Mouse (Mus musculus) myocyte (in vitro differentiated cells): Measurements from ENCODE around the gene Fto. TPM values are rescaled to one million over a fixed set of nuclear protein-coding genes. Genes with fewer than 3 reads are reported as not detected.

Experiments used
- H3K27me3 ChIP-seq: one replicate; pipeline ENCODE4 v1.6.1; 2011; ENCODE audit not compliant: control insufficient read depth, insufficient read depth, insufficient read length
- H3K36me3 ChIP-seq: one replicate; pipeline ENCODE4 v1.6.1; 2011; ENCODE audit not compliant: control insufficient read depth, insufficient read depth
- H3K4me2 ChIP-seq: one replicate; pipeline ENCODE4 v1.6.1; 2011; ENCODE audit warnings: low read depth, control low read depth
- H3K4me3 ChIP-seq: one replicate; pipeline ENCODE4 v1.5.1; 2011; ENCODE audit warnings: mild to moderate bottlenecking, control low read depth, moderate library complexity
- H3K79me2 ChIP-seq: one replicate; pipeline ENCODE4 v1.6.1; 2011; ENCODE audit not compliant: control insufficient read depth, insufficient read depth
- H3ac ChIP-seq: one replicate; pipeline ENCODE4 v1.6.1; 2011; ENCODE audit not compliant: control insufficient read depth, insufficient read length
- CEBPB ChIP-seq: IDR thresholded peaks from 2 replicates; pipeline ENCODE4 v1.6.1; 2011; ENCODE audit warnings: mild to moderate bottlenecking, moderate library complexity; ENCODE audit not compliant: poor library complexity, insufficient read depth, severe bottlenecking
- E2F4 ChIP-seq: IDR thresholded peaks from one replicate; pipeline ENCODE4 v1.6.1; 2011; ENCODE audit warnings: mild to moderate bottlenecking, control low read depth, moderate library complexity; ENCODE audit not compliant: insufficient read depth
- MAX ChIP-seq: IDR thresholded peaks from one replicate; pipeline ENCODE4 v1.6.1; 2011; ENCODE audit warnings: low read depth, mild to moderate bottlenecking, control low read depth
- MYOD1 ChIP-seq, 3 experiments: IDR thresholded peaks; one replicate each; pipeline ENCODE4 v1.6.1; 2011; ENCODE audit warnings: control low read depth in 2 of 3, low read depth in 2 of 3, mild to moderate bottlenecking in 2 of 3, moderate library complexity in 1 of 3; ENCODE audit not compliant: insufficient read length in 2 of 3, control insufficient read depth in 1 of 3
- MYOG ChIP-seq, 3 experiments: IDR thresholded peaks; one replicate each; pipeline ENCODE4 v1.6.1; 2011; ENCODE audit warnings: control low read depth in 2 of 3, low read depth in 2 of 3, mild to moderate bottlenecking in 2 of 3; ENCODE audit not compliant: insufficient read length in 2 of 3, control insufficient read depth in 1 of 3, insufficient read depth in 1 of 3
- POLR2A ChIP-seq: IDR thresholded peaks from one replicate; pipeline ENCODE4 v1.6.1; 2011; ENCODE audit warnings: low read depth, mild to moderate bottlenecking, control low read depth, moderate library complexity; ENCODE audit not compliant: insufficient read length
- POLR2AphosphoS2 ChIP-seq: IDR thresholded peaks from one replicate; pipeline ENCODE4 v1.6.1; 2011; ENCODE audit warnings: low read depth, control low read depth; ENCODE audit not compliant: insufficient read length
- REST ChIP-seq: IDR thresholded peaks from one replicate; pipeline ENCODE4 v1.6.1; 2011; ENCODE audit warnings: mild to moderate bottlenecking, control low read depth, moderate library complexity; ENCODE audit not compliant: insufficient read depth, insufficient read length
- SRF ChIP-seq: IDR thresholded peaks from one replicate; pipeline ENCODE4 v1.6.1; 2011; ENCODE audit warnings: low read depth; ENCODE audit not compliant: control insufficient read depth, insufficient read length
- TCF12 ChIP-seq: IDR thresholded peaks from one replicate; pipeline ENCODE4 v1.6.1; 2011; ENCODE audit warnings: mild to moderate bottlenecking, control low read depth; ENCODE audit not compliant: poor library complexity, insufficient read depth, severe bottlenecking
- TCF3 ChIP-seq: IDR thresholded peaks from one replicate; pipeline ENCODE4 v1.6.1; 2011; ENCODE audit warnings: low read depth, control low read depth; ENCODE audit not compliant: insufficient read length
- USF1 ChIP-seq: IDR thresholded peaks from one replicate; pipeline ENCODE4 v1.6.1; 2011; ENCODE audit warnings: low read depth, mild to moderate bottlenecking, control low read depth, moderate library complexity
- polyA plus RNA-seq: library from polyadenylated mRNA; unstranded; fragments of >200 nt; fragmentation: generic; extraction: Trizol; gene quantifications from one replicate; pipeline ENCODE4 v1.2.1, GENCODE M21; 2012; ENCODE audit warnings: missing spikeins

Gene Fto
- polyA plus RNA-seq, 1 experiment: 74.1 TPM

DNA sequence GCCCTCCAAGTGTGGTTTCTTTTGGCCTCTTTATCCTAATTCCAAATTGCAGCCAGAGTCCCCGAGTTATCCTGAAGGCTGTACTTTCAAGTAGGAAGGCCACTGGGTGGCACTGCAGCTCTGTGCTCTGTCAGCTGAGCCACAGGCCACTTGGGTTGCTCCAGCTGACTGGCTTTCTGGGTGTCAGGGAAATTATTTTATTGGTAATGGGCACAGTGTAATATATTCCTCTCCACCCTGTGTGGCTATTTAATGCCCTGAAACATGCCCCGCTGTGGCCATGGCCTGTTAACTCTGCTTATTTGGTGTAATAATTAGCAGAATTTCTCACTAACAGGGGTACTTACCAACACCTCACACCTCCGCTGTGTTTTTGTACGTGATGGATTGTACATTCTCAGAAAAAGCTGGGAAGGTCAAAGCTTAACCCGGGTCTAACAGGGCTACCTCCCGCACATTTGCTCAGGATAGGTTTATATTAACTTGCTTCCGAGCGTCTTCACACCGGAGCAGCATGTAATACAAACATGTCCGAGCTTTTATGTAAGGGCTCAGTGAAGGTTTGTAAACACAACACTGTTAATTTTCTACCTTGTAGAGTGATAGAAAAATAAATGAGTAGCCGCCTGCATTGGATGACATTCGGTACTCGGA, 65.6 kb downstream of the Fto start:
- Histone ChIP-seq H3K4me2 (no peak overlapping the region), H3K4me3 (no peak overlapping the region), H3K27me3 (no peaks in the 10 kb centered on the region), H3K36me3 (no peaks in the 10 kb centered on the region), H3K79me2 (peaks cover 64% of the 10 kb centered on the region), H3ac (no peak overlapping the region)
- TF ChIP-seq TCF3 (no peak), POLR2AphosphoS2 (no peak), MAX (no peak), MYOD1 (IDR thresholded peaks at IDR 0.05; ENCODE audit: control insufficient read depth in 1 of 3, insufficient read length in 2 of 3, low read depth in 2 of 3) (no peak), CEBPB (no peak), MYOG (IDR thresholded peaks at IDR 0.05; ENCODE audit: control insufficient read depth in 1 of 3, insufficient read depth in 1 of 3, insufficient read length in 2 of 3, low read depth in 2 of 3) (no peak), SRF (no peak), E2F4 (no peak), REST (no peak), USF1 (no peak), TCF12 (no peak), POLR2A (no peak)

DNA sequence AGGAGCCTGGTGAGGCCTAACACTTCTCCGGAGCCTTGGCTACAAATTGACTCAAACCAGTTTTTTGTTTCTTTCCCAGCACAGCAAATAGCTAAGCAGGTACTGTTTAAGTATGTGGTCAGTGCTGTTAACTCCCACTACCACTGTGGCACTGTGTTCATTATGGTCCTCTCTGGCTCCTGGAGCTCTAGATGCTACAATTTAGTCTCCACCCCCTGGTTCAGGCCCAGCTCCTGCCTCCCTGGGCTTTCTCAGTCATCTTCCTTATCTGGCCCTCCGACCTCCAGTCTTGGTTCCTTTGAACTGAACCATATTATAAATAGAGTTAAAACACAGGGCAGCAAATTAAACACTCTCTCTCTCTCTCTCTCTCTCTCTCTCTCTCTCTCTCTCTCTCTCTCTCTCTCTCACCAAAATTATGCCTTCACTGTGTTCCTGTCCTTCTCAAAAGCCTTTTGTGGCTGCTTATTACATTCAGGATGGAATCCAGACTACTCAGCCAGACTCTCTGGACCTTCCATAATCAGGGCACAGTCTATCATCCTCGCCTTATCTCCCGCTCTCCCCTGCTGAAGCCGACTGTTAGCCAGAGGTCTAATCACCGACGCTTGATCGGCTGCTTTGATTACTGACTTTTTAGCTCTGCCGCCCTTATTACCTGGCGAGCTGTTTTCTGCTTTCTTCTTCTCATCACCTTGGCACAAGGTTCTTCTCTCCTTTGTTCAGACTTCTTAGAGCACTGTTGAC, 67.6 kb downstream of the Fto start:
- Histone ChIP-seq H3ac (no peak overlapping the region), H3K36me3 (no peaks in the 10 kb centered on the region), H3K4me3 (no peak overlapping the region), H3K27me3 (no peaks in the 10 kb centered on the region), H3K79me2 (peaks cover 79% of the 10 kb centered on the region), H3K4me2 (no peak overlapping the region)
- no peak for TF ChIP-seq POLR2AphosphoS2
- no peak for TF ChIP-seq MYOD1 (IDR thresholded peaks at IDR 0.05; ENCODE audit: control insufficient read depth in 1 of 3, insufficient read length in 2 of 3, low read depth in 2 of 3)
- TF ChIP-seq TCF3: no peak
- TF ChIP-seq E2F4: no peak
- TF ChIP-seq TCF12: no peak
- TF ChIP-seq POLR2A: no peak
- TF ChIP-seq USF1: no peak
- no peak for TF ChIP-seq MYOG (IDR thresholded peaks at IDR 0.05; ENCODE audit: control insufficient read depth in 1 of 3, insufficient read depth in 1 of 3, insufficient read length in 2 of 3, low read depth in 2 of 3)
- no peak for TF ChIP-seq REST
- TF ChIP-seq MAX: no peak
- TF ChIP-seq CEBPB: no peak
- no peak for TF ChIP-seq SRF

- H3K27me3 ChIP-seq: no peaks in the 10 kb centered on the region
- H3K4me3 ChIP-seq: no peak overlapping the region
- H3ac ChIP-seq: no peak overlapping the region
- no peak for TF ChIP-seq POLR2AphosphoS2
- TF ChIP-seq CEBPB: peak; percentile 72
- no peak overlapping the region for H3K4me2 ChIP-seq
- H3K79me2 ChIP-seq: peaks cover 82% of the 10 kb centered on the region
- no peaks in the 10 kb centered on the region for H3K36me3 ChIP-seq
These were observed 68.3 kb downstream of the Fto start for GRCm38 (mm10) chr8:91381543-91382106.

GRCm38 (mm10) chr8:91383210-91383609, 69.9 kb downstream of the Fto start:
- Histone ChIP-seq H3K79me2 (peaks cover 79% of the 10 kb centered on the region), H3K4me3 (no peak overlapping the region), H3ac (no peak overlapping the region), H3K36me3 (no peaks in the 10 kb centered on the region), H3K27me3 (no peaks in the 10 kb centered on the region), H3K4me2 (no peak overlapping the region)
- no peak for TF ChIP-seq E2F4
- no peak for TF ChIP-seq CEBPB
- no peak for TF ChIP-seq MYOD1 (IDR thresholded peaks at IDR 0.05; ENCODE audit: control insufficient read depth in 1 of 3, insufficient read length in 2 of 3, low read depth in 2 of 3)
- TF ChIP-seq POLR2A: no peak
- no peak for TF ChIP-seq REST
- no peak for TF ChIP-seq USF1
- TF ChIP-seq SRF: no peak
- TF ChIP-seq MYOG (IDR thresholded peaks at IDR 0.05; ENCODE audit: control insufficient read depth in 1 of 3, insufficient read depth in 1 of 3, insufficient read length in 2 of 3, low read depth in 2 of 3): no peak
- TF ChIP-seq TCF3: no peak
- no peak for TF ChIP-seq TCF12
- no peak for TF ChIP-seq MAX
- TF ChIP-seq POLR2AphosphoS2: no peak
